Mouse (Mus musculus) forebrain, postnatal 0 days (tissue): ENCODE data around the gene Gm49320. TPM values are rescaled to one million over a fixed set of nuclear protein-coding genes. Genes with fewer than 3 reads are reported as not detected.
A peak's percentile ranks its signal among the peaks of the same experiment; 100 is the strongest.

Experiments used
- ATAC-seq: fragments of 200-750 bp; cut with Nextera tagmentation; 2 replicates; pipeline ENCODE4 v1.8.0; 2017; ENCODE audit warnings: mild to moderate bottlenecking, moderate library complexity
- DNase-seq: peaks from one replicate; pipeline ENCODE4 v3.0.0-alpha.2; 2015
- H3K27ac ChIP-seq: fragments of 300-500 bp; sonication (generic); 2 replicates; pipeline ENCODE4 v1.5.1; 2014; ENCODE audit warnings: low read depth, mild to moderate bottlenecking, antibody characterized with exemption, low read length, moderate library complexity, mixed read lengths
- H3K27me3 ChIP-seq: fragments of 300-500 bp; sonication (generic); 2 replicates; pipeline ENCODE4 v1.6.1; 2014; ENCODE audit warnings: mild to moderate bottlenecking, low read length, mixed read lengths; ENCODE audit not compliant: insufficient read depth
- H3K36me3 ChIP-seq: fragments of 300-500 bp; sonication (generic); 2 replicates; pipeline ENCODE4 v1.6.1; 2014; ENCODE audit warnings: mild to moderate bottlenecking, moderate library complexity; ENCODE audit not compliant: insufficient read depth
- H3K4me1 ChIP-seq: fragments of 300-500 bp; sonication (generic); 2 replicates; pipeline ENCODE4 v1.6.1; 2014; ENCODE audit warnings: antibody characterized with exemption; ENCODE audit not compliant: insufficient read depth
- H3K4me2 ChIP-seq: fragments of 300-500 bp; sonication (generic); 2 replicates; pipeline ENCODE4 v1.6.1; 2014; ENCODE audit warnings: low read depth, mild to moderate bottlenecking, moderate library complexity
- H3K4me3 ChIP-seq: fragments of 300-500 bp; sonication (generic); 2 replicates; pipeline ENCODE4 v1.5.1; 2014; ENCODE audit warnings: low read depth, low read length, mixed read lengths
- H3K9ac ChIP-seq: fragments of 300-500 bp; sonication (generic); 2 replicates; pipeline ENCODE4 v1.6.1; 2014; ENCODE audit warnings: mild to moderate bottlenecking
- H3K9me3 ChIP-seq: fragments of 300-500 bp; sonication (generic); 2 replicates; pipeline ENCODE4 v1.6.1; 2016; ENCODE audit warnings: low read length
- CTCF ChIP-seq: sonication (generic); IDR thresholded peaks from 2 replicates; pipeline ENCODE4 v1.5.1; 2016; ENCODE audit warnings: antibody characterized with exemption, control low read depth, low read depth
- WGBS: fragments of 180-500 bp; shearing (Covaris S2); extraction: QIAGEN DNeasy Blood & Tissue Kit; methylation state at CpG from one replicate; pipeline ENCODE4 v1.1.7; 2014; 5-methylcytosine and 5-hydroxymethylcytosine counted together
- polyA plus RNA-seq: library from polyadenylated mRNA; unstranded; fragments of >200 nt; fragmentation: Nextera tagmentation; extraction: Ambion mirVana; gene quantifications from 2 replicates; pipeline ENCODE4 v1.2.1, GENCODE M21; 2015
- total RNA-seq: library from RNA; depleted of rRNA; stranded (reverse); fragments of >200 nt; gene quantifications from 2 replicates; pipeline ENCODE4 v1.2.3, GENCODE M21; 2014

The Gm49320 gene
- total and polyA plus RNA-seq, 2 experiments from 2014 or later, result 0.67 TPM; not detected in 1

DNA sequence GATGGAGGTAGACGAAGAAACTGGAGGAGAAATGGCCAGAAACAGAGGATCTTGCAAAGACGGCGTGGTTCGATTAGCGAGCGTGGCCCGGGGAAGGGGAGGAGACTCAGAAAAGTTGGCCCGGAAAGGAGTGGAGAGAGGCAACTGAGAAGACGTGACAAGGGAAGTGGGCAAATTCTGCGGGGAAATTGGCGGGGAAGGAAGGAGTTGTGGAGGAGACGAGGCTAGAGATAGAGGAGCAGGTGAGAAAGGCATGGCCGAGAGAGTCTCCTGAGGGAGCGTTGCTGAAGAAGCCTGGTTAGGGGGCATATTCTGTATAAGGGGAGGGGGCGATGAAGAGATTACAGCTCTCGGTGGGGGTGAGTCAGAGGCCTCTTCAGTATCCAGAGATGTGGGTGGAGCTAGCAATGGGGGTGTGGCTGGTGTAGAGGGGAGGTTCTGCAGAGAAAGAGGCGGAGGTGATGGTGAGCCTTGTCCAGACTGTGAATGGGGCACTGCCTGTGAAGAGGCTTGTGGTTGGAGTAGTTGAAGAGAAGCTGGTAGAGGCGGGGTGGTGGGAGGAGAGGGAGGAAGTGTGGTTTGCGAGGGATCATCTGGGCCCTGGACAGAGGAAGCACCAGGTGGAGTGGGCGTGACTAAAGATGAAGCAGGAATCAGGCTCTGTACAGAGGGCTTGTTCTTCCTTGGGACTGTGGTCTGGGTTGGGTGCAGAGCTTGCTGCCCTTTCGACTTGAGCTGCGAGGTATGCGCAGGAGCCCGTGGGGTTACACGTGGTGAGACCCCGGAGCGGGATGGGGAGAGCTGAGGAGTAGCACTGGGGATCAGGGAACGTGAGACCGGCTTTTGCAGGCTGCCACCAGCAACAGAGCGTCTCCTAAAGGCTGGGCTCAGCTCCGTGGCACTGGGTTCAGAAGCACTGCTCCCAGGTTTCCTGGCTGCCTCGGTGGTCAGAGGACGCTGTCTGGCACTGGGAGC is 24.4 kb upstream of the Gm49320 start:
- no peak for ATAC-seq
- H3K4me3 ChIP-seq, result peak overlapping the region; percentile 39; the same call in 1 of the 2 replicates
- DNase-seq, result no peak
- no peak for TF ChIP-seq CTCF
- no peaks in the 10 kb centered on the region for H3K27me3 ChIP-seq
- H3K9ac ChIP-seq, result peak overlapping the region; percentile 56; the same call in 1 of the 2 replicates
- no peaks in the 10 kb centered on the region for H3K9me3 ChIP-seq
- WGBS, result 21% methylated on average over 33 of the region's 33 CpGs
- H3K4me2 ChIP-seq, result peak overlapping the region; percentile 85
- peaks cover 26% of the 10 kb centered on the region for H3K4me1 ChIP-seq
- 0 out of 2 replicates have a peak overlapping the region, but pooled peaks have one; percentile 9 for H3K27ac ChIP-seq
- H3K36me3 ChIP-seq, result peaks cover 20% of the 10 kb centered on the region

DNA sequence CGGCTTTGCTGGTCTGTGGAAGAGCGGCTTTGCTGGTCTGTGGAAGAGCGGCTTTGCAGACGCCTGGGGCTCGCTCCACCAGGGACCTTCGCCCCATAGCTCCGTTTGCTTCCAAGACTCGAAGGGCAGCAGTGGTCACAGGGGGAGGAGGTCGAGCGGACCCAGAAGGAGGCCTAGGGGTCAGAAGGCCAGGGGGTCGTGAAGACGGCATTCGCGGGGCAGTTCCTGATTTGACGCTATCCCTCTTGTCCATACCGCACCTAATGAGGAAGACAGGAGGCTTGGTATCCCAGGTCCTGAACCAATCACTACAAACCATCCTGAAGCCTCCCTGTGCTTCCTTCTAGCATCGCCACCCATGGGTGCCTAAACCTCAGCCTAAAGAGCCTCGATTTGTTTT is 22.4 kb upstream of the Gm49320 start:
- ATAC-seq (peak; percentile 12), DNase-seq (no peak)
- Histone ChIP-seq H3K9me3 (no peaks in the 10 kb centered on the region), H3K9ac (peak overlapping the region; percentile 95), H3K36me3 (peaks cover 4% of the 10 kb centered on the region; the same call in 1 of the 2 replicates), H3K4me1 (peaks cover 26% of the 10 kb centered on the region), H3K27me3 (no peaks in the 10 kb centered on the region), H3K27ac (peak overlapping the region; percentile 96), H3K4me2 (peak overlapping the region; percentile 85), H3K4me3 (peak overlapping the region; percentile 82)
- 4% methylated on average over 18 of the region's 18 CpGs for WGBS
- TF ChIP-seq CTCF, result no peak

DNA sequence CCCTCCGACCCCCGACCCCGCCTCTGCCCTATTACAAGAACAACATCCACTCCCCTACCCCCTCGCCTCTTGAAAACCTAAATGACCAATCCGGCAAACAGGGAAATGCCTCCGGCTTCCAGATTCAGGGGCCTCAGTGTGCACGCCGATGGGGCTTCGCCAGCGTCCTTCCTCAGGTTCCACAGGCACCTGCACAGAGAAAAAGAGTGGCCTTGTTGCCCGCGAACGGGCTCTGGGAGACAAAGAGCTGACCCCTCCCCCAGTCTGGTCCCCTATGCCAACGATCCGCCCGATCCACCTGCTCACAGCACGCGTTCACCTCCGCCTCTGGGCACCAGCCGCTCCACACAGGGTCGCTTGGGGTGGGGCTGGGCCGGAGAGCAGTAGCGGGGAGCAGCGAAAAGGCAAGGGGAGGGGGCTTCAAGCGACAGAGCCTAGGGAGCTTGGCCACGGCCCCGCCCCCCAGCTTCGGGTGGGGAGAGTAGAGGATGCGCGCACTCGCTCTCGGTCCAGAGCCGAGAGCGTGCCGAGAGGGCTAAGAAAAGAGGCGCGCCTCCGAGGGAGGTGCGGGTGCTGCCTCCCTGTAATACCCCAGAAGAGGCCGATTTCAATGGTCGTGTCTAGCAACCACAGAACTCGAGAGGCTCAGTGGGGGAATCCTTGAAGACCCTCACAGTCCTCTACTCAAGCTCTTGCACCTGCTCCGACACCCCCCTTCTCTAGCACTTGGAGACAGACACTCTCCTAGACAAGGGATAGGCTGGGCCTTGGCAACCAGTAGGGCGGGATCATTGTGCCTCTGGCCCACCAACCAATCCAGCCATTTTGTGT is 21.7 kb upstream of the Gm49320 start, which contains the start of gene Prr36:
TSS of gene Prr36 (minus strand) at position 669 of the 831 bp plus-strand sequence.
- WGBS, result under 1% methylated on average over 43 of the region's 44 CpGs

DNA sequence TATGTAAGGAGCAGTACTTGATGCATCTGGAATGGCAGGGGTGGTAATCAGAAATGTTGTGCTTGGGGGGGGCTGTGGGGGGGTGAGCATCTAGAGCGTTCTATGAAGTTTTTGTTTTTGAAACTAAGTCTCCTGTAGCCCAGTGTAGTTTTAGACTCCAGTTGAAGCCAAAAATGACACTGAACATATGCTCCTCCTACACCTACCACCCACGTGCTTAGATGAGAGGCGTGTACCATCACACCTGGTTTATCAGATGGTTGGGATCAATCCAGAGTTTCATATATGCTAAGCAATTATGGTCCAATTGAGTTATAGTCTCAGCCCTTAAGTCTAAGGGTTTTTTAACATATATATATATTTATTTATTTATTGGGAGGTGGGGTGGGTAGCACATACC is 19.0 kb upstream of the Gm49320 start:
- H3K27me3 ChIP-seq, result no peaks in the 10 kb centered on the region
- H3K4me2 ChIP-seq, result no peak overlapping the region
- no peak overlapping the region for H3K4me3 ChIP-seq
- DNase-seq (no peak), ATAC-seq (no peak)
- H3K9ac ChIP-seq, result no peak overlapping the region
- TF ChIP-seq CTCF, result no peak
- 91% methylated on average over 3 of the region's 3 CpGs for WGBS
- no peaks in the 10 kb centered on the region for H3K9me3 ChIP-seq
- no peak overlapping the region for H3K27ac ChIP-seq
- peaks cover 4% of the 10 kb centered on the region; the same call in 1 of the 2 replicates for H3K36me3 ChIP-seq
- peaks cover 12% of the 10 kb centered on the region for H3K4me1 ChIP-seq

More for the DNA sequence above, 21.7 kb upstream of the Gm49320 start, which contains the start of gene Prr36:
- Histone ChIP-seq H3K4me1 (peaks cover 26% of the 10 kb centered on the region), H3K4me2 (peak within 1 kb of the TSS; percentile 85), H3K9me3 (no peaks in the 10 kb centered on the region), H3K27me3 (no peaks in the 10 kb centered on the region), H3K9ac (peak within 1 kb of the TSS; percentile 95), H3K4me3 (peak within 1 kb of the TSS; percentile 82), H3K27ac (peak within 1 kb of the TSS; percentile 96), H3K36me3 (peaks cover 4% of the 10 kb centered on the region; the same call in 1 of the 2 replicates)
- ATAC-seq (peak; percentile 94), DNase-seq (peak; percentile 91)
- TF ChIP-seq CTCF, result no peak

DNA sequence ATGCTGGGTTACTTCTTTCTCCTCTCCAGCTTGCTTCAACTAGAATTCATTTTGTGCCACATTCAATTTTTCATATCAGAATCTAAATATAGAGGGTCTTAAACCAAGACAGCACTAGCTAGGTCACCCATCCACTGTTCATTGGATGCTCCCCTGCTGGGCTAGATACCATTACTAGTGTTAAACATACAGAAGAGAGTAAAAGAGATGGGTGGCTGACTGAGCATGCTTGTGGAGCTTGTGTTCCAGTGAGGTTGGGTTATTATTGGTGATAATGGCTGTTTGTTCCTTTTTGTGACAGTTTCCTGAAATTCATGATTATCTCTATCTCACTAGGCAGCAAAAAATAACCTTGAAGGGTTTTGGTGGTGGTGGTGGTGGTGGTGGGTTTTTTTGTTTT is 16.6 kb upstream of the Gm49320 start:
- no peak for TF ChIP-seq CTCF
- no peak overlapping the region for H3K4me2 ChIP-seq
- DNase-seq (no peak), ATAC-seq (no peak)
- H3K27ac ChIP-seq, result no peak overlapping the region
- no peaks in the 10 kb centered on the region for H3K36me3 ChIP-seq
- H3K4me1 ChIP-seq, result no peaks in the 10 kb centered on the region
- H3K9ac ChIP-seq, result no peak overlapping the region
- no peaks in the 10 kb centered on the region for H3K9me3 ChIP-seq
- H3K4me3 ChIP-seq, result no peak overlapping the region
- no peaks in the 10 kb centered on the region for H3K27me3 ChIP-seq

DNA sequence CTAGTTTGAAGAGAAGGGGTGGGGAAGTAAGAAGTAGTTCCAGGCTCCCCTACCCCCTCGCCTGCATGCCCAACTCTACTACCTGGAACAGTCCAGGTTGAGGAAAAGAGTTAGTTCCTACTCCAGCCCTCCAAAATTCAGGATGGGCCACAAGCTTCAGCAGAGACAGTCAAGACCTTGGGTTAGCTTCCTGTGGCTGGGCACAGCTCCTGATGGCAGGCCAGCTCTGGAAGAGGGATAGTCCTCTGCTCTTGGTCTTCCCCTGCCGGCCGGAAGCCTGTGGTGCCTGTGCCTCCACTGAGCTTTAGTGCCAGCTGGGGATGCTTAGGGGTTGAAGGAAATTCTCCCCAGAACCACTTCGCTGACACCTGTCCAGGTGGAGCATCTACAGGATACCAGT is 12.3 kb upstream of the Gm49320 start:
- Histone ChIP-seq H3K36me3 (no peaks in the 10 kb centered on the region), H3K27ac (no peak overlapping the region), H3K9me3 (no peaks in the 10 kb centered on the region), H3K4me2 (0 out of 2 replicates have a peak overlapping the region, but pooled peaks have one; percentile 17), H3K9ac (no peak overlapping the region), H3K27me3 (no peaks in the 10 kb centered on the region), H3K4me1 (no peaks in the 10 kb centered on the region), H3K4me3 (no peak overlapping the region)
- no peak for DNase-seq
- WGBS, result 30% methylated on average over 4 of the region's 4 CpGs
- no peak for ATAC-seq
- TF ChIP-seq CTCF, result no peak; the same call in 1 of the 2 replicates
